Mouse (Mus musculus) adrenal gland (tissue): Measurements from ENCODE around the gene Ddx59.

Source experiments
- intact Hi-C: fragments of 180-260 bp; cut with DNase I; formaldehyde crosslinking; loops from one replicate; pipeline ENCODE4 v1.15.1; 2025
- long read RNA-seq, 2 experiments: library from polyadenylated mRNA; unstranded; transcript quantifications; one replicate each; pipeline ENCODE4 v2.0.0; 2020; ENCODE audit warnings: borderline replicate concordance in 1 of 2; ENCODE audit not compliant: insufficient replicate concordance in 1 of 2

Ddx59 gene
- long read RNA-seq, experiment 1, transcript Ddx59-201 (8 exons, 2,166 nt): major isoform, 6 of 6 reads
- long read RNA-seq, experiment 1, partial matches to known transcripts: 0 of 6 reads
- long read RNA-seq, experiment 1, other reads (novel, unspliced or antisense): 0 of 6 reads
- long read RNA-seq, experiment 2, partial matches to known transcripts: 3 of 4 reads
- long read RNA-seq, experiment 2, other reads (novel, unspliced or antisense): 1 of 4 reads

DNA sequence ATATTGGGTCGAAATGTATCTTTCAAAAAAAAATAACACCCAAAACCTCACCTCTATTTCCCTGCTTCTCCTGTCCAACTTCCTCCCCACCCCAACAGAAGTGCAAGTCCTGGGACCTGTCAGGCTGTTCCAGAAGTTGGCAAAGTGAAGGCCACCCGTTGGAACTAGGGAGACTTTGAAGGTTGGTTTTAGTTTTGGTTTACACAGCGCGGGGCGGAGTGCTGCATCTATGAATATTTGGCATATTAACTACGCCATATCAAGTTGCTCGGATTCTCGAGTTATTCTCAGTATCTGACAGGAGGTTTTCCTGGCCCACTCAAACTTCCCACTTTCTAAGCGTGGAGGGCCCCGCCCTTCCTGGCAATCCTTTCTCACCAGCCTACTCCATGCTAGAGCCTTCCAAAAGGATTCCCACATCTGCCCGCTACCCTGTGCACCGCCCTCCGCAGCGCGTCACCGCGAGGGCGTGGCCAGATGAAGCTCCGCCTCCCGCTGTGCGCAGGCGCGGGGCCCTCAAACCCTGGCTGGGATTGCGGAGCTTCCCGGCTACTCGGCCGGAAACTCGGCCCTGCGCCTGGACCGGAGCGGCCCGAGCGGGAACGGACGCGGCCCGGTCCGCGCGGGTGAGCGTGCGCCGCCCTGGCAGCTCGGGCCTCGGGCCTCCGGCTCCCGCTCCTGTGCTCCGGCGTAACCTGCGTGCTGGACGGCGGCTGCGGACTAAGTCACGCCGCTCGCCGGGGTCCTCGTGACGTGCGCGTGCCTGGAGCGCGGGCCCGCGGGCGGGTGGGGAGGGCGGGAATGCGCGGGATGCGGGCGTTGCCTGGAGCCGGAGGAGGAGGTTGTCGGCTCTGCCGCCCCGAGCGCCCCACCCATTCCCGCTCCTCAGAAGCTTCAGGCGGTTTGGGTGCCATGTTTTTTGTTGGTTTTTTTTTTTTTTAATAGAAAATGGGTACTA lies at the start of gene Ddx59:
Gene Ddx59, plus strand, starts transcription at position 474 of the 958 bp plus-strand sequence.
- intact Hi-C loops: loop anchor here (5.0 kb wide), 1 partner anchor 68 kb away; the partner anchor contains the start of gene Camsap2

DNA sequence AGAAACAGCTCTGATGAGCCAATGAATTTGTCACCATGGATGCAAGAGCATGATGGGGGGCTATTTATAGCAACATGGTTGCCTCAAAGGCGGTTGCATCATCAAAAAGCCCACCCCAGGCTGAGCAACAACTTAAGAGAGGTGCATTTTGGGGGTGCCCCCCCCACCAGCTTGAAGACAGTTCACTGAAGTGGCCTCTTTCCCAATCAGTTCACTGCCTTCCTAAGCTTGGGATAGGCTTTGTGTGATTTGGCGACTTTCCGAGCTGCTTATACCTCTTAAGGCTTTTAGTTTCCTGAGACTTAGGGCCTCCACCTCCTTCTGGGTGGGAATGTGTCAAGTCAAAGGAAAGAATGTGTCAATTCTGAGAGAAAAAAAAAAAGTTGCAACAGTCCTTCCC lies 49.1 kb upstream of the Ddx59 start:
- intact Hi-C loops: no loop called here

DNA sequence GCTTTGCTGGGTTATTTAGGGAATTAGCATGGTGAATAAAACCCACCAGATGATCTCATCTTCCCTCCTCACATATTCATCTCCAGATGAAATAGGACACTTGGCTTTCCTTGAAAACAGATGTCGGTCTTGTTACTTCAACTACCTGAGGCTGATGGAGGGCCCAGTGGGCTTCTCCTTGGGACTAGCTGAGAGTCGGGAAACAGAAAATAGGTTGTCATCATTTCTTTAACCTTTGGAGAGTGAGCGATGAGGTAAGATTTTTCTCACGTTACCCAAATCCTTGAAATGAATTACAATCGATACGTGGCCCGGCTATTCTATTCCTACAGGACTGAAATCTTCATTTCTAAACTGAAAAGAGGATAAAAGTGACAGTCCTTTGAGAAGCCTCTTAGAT lies 35.8 kb upstream of the Ddx59 start:
- intact Hi-C loops: no loop called here

DNA sequence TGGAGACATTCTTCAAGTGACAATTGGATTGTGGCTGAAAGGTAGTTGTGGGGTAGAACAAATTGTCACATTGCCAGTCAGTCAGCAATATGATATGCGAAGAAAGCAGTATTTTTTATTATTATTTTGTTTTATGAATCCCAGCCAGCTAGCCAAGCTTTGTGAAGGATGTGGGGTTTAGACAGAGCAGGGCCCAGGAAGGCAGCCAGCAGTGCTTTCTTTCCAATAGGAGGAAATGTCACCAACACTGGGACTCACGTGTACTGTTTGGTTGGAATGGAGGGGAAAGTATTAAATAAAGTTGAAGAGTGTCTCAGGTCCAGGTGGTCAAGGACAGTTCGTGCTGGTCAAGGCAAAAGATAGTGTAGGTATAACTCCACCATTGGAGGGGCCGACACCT lies 34.9 kb upstream of the Ddx59 start:
- intact Hi-C loops: no loop called here

DNA sequence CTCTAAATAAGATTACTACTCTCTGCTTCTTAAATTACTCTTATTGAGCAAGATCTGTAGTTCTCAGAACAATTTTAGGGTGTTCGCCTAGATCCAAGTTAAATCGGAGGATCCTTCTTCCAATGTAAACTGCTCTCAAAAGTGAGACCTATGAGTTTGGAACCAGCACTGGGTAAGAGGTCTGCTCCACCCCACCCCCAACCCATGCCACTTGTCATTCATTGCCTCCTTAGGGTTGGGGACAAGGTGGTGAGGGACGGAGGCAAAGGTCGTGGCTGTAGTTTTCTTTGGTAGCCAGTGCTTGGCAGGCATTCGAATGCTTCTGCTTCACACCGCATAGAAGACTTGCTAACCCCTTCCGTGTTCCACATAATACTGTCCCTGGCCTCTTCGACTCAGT lies 34.5 kb upstream of the Ddx59 start:
- intact Hi-C loops: no loop called here

DNA sequence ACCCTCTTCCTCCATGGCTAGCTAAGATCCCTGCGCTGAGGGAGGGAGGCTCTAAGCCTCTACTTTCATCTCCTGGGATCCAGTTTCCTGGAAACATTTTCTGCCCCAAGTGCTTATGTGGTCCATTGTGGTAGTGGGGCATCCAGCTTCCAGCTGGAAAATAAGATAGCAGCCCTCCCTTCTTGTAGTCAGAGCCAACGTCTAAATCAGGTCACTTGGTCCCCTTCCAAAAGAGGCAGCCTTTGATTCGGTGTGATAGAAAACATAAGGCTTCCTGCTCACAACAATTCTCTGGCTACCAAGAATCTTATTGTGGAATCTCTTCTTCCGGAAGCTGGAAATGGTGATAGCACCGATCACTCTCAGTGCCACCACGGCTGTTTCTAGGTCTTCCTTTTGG lies 33.9 kb upstream of the Ddx59 start:
- intact Hi-C loops: no loop called here

DNA sequence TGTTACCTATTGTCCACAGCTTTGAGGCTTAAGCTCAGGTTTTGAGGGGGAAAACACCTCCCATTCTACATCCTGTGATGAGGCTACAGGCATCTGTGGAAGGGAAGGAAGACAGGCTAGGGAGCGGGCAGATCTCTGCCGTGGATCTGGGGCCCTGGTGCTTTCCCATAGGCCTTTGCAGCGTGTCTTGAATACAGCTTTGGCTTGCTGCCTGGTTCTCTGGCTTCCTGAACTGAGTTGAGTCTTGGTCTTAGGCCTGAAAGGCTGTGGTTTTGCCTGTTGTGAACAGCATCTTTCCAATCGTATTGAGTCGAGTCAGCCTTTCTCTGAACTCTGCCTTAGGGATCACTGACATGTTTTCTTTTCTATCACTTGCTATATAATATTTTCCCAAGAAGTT lies 33.5 kb upstream of the Ddx59 start:
- intact Hi-C loops: no loop called here

DNA sequence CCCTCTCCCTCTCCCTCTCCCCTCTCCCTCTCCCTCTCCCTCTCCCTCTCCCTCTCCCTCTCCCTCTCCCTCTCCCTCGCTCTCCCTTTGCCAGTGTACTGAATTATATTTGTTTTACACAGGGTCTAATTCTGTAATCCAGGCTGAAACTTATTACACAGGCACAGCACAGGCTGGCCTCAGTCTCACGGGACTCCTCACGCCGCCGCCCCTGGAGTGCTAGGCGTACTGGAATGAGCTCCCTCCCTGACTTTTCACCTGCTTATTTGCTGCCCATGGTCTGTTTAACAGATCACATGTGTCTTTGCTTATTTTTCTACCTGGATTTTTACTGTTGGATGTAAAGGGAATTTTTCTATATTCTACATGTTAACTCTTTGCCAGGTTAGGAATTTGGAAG lies 28.2 kb upstream of the Ddx59 start:
- intact Hi-C loops: no loop called here

DNA sequence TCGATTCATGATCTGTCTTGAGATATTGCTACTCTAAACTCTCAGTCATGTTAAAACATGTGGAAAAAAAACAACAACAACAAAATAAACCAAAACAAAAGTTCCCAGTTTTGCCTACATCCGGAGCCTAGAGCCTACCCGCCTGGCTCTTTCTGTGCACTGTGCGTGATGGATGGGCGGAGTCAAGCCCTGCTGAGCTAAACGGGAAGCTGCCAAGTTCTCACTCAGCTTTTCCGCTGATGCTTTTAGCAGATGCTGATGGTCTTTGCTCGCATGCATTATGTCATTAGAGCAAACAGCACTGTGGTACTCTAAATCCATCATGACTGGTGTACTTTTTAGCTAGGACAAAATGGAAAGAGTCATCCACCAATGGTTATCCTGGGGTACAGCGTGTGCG lies 20.6 kb upstream of the Ddx59 start:
- intact Hi-C loops: no loop called here

DNA sequence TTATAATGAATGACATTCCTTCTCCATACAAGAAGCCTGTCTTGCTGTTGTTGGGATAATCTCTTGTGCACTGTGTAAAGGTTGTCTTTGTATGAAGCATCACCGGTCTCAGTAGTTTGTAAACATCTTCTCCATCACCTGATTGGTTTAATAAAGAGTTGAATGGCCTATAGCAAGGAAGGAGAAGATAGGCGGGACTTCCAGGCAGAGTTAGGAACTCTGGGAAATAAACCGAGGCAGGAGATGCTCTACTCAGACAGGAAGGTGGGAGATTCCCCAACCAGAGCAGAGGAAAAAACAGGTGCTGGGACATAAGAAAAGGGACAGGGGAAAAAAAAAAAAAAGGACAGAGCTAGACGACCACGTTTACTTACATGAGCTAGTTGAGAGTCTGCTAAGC lies 20.0 kb upstream of the Ddx59 start:
- intact Hi-C loops: no loop called here

DNA sequence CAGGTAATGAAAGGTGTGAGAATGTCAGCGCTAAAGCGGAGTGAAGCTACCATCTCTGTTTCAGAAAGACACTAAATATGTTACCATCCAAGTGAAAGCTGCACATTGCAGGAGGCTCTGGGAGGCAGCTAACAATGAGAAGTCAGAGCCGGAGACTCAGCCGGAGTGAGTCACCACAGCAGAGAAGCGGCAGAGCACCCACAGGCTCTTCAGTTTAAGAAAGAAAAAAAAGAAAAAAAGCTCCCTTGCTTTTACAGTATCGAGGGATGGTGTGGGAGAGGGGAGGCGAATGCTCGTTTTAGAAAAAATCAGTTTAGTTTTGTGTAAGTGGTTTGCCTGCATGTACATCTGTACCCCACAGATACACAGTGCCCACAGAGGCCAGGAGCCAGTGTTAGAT lies 13.8 kb upstream of the Ddx59 start:
- intact Hi-C loops: no loop called here

DNA sequence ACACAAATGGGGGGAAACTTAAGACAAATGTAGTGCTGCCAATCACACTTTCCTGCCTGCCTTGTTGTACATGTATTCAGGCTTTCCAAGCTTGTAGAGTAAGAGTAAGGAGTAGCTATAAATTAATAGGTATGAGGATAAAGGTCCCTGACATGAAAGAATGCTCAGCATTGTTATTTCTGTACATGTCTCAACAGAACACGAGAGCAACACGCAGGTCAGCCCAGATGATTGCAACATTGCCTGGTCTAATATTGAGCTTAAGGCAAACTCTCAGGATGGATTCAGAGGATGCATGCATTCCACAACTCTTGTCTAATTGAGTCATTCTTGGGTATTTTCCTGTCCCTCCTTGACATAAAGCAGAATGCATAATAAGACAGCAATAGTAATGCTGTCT lies 5.4 kb upstream of the Ddx59 start:
- intact Hi-C loops: loop anchor here (5.0 kb wide), 1 partner anchor 62 kb away; the partner anchor contains the start of gene Camsap2

DNA sequence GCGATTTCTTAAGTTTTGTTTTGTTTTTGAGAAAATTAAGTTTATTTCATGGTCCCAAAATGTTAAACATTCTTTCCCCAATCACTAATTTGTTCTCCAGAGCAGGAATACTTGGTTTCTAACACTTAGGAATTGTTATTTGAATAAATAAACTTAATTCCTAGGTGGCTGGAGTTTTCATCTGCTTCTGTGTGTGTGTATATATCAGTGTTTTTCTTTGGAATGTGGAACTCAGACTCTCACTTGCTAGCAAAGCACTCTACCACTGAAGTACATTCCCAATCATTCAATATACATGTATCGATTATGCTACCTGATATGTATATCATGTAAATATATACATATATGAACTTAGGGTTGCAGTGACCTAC lies 670 bp downstream of the Ddx59 start:
- intact Hi-C loops: no loop called here

DNA sequence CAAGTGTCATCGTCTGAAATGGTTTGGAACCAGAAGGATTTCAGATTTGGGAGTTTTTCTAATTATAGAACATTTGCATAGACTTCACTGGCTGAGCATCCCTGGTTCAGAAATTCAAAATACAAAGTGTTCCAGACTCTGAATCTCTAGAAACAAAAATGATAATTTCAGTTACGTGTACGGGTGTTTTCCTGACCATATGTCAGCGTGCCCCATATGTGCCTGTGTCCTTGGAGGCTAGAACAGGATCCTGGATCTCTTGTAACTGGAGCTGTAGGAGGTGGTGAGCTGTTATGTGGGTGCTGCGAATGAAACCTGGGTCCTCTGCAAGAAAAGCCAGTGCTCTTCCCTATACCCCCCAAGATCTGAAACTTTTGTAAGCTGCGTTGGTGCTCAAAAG lies 3.3 kb downstream of the Ddx59 start:
- intact Hi-C loops: no loop called here

DNA sequence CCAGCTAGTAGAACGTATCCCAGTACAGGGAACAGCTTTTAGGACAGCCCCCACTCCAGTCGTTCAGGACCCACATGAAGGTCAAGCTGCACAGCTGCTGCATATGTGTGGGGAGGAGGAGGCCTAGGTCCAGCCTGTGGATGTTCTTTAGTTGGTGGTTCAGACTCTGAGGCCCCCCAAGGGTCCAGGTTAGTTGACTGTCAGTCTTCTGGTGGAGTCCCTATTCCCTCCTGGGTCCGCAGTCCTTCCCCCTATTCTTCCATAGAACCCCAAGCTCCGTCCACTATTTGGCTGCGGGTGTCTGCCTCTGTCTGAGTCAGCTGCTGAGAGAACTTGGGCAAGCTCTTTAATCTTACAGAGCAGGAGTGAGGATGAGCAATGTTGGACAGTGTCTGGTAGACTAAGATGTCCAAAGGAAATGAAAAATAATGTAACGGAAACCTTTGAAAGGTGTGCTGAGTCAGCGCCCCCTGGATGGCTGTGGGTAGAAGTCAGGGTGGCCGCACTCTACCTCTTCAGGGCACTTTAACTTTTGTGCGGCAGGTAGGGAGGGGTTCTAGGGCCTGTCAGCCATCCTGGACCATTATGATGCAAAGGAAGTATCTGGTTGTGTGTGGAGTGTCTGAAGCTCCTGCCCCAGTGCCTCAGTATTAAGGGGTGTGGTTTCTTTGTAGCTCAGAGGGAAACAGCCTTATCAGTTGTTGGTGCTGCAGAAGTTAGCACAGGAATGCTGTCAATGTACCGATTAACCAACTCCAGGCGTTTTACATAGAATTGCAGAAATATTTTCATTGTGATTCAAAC lies 12.3 kb downstream of the Ddx59 start:
- intact Hi-C loops: no loop called here

DNA sequence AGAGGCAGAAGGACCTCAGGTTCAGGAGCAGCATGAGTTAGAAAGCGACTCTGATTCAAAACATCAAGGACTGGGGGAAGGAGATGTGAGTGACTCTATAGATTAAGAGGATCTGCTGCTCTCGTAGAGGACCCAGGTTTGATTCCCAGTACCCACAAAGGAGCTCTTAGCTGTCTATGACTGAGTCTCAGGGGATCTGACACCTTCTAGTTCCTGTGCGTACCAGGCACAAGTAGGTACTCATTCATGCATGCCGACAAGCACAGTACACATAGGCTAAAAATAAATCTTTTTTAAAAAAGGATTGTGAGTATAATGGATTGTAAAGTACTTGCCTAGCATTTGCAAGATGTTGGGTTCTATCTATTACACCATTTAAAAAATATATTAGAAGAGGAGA lies 13.9 kb downstream of the Ddx59 start:
- intact Hi-C loops: no loop called here

DNA sequence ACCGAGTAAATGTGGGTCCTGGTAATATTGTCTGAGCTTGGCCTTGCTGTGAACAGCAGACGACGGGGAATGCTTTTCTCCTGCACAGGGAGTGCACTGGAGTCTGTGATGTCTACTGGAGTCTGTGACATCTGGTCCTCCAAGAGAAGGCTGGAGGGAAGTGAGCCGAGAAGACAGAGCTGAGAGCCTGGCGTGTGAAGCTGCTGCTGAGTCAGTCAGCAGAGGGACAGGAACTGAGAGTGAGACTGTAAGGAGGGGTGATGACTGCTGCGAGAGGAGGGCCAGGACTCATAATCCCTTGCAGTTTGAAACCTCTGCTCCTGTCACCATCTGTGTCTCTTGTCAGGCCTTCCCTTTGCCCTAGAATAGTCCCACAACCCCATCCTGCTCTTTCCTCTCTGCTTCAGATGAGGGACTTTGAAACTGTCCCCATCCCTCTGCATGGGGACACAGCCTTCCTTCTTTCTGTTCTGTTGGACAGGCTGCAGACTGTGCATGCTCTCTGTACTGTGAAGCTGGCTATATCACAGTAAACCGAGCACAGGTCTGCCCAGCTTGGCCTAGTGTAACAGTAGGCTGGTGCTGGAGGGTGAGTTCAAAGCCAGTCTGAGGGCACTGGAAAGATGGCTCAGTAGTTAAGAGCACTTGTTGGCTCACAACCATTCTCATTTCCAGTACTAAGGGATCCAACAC lies 15.2 kb downstream of the Ddx59 start:
- intact Hi-C loops: no loop called here

DNA sequence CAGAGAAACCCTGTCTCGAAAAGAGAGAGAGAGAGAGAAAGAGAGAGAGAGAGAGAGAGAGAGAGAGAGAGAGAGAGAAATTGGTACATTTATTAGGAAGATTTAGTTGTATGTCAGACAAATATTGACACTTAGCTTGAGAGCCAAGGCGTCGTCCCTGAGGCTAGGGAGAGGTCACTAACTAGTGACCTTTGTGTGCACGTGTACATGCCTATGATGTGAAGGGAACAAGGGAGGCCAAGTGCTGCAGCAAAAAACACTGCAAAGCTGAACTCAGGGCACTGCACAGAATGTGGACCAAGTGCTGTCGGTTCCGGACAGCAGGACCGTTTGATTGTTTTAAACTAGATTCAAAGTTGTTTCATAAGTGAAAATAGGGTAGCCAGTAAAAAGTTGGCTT lies 25.7 kb downstream of the Ddx59 start:
- intact Hi-C loops: no loop called here

DNA sequence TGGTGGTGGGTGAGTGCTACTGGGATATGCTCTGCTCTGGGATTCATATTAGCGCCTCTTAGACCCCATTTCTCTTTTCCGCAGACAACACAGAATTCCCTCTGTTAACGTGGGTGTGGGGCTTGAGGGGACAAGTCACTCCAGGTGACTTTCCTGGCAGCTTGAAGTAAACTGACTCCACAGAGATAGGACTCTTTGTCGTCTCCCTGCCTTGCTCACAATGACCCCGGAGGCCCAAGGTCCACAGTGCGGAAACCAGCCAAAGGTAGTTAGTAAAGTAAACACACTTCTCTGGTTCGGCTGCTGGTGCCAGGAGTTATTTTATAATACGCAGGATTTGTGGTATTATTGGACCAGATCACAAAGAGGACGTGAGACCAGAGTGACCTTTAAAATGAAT lies 27.7 kb downstream of the Ddx59 start:
- intact Hi-C loops: no loop called here

DNA sequence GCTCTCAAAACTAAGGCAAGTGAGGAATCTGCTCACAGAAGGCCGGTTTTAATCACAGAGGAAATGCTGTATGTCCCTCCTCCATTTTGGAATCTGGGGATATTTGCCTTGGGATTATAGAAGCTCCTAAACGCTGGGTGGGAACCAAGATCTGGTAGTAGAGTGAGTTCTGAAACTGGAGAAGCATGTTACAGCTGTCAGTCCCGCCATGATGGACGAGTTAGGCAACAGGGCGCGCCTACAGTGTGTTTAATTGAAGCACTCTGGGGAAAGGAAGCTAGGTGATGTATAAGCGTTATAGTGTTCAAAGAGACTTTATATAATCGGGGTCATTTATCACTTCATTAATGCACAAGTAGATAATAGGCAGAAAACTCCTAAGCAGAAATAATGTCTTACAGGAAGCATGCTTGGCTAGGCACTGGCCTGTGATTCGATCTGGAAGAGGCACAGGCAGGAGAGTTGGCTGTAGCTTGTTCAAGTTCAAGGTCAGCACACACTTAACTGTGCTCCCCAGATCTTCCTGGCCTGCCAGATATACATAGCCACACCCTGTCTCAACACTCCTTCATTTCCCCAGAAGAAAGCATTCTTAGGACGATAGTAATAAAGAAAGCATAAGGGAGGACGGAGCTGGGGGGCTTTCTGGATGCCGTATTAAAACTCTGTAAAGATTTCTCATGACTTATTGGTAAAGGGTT lies 29.6 kb downstream of the Ddx59 start:
- intact Hi-C loops: no loop called here

DNA sequence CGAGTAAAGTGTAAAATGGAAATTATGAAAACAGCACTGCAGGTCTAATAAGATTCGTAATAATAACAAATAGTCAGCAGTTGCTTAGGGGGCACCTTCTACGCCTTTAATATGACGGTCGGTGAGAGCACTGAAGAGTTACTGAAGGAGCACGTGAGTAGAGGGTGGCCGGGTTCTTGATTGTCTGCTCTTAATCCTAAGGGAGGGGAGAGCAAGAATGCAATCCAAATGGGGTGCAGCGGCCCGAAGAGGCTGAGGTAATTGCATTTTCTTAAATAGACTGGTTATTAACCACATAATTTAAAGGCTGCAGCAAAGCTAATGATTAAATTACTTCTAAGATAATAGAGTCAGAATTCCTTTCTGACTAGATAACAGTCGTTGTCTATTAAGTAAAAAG lies 31.9 kb downstream of the Ddx59 start:
- intact Hi-C loops: no loop called here
